In the genomic region with DNA sequence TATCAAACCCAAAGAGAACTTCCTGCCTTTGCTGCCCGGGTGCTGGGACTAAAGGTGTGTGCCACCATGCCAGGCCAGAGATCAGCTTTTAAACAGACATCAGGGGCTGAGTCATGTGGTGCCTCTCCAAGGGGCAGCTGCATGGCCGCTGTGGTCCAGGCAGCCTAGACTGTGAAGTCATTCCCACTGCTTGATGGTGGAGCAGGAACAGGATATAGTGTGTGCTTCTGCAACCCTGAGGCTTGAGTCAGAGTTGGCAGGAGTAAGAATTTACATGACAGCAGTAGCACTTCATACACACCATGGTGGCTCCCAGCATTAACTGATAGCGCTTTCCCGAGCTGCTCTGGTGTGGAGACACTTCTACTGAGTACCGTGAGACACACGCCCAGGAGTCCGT, we compare ENCODE assay signal across 9 mouse cellular contexts.
A peak's percentile ranks its signal among the peaks of the same experiment; 100 is the strongest.
DNase-seq lines count a peak whose midpoint lies in the region; ATAC-seq and TF ChIP-seq lines count a peak whose summit lies in the region.
"Had no signal": no experiment of that assay in that cellular context is flagged by ENCODE, and none has a peak within 500 bp of the region (broad histone marks: within the 10 kb centered on the region; RNA-seq: fewer than 3 reads in every experiment).

No protein-coding gene starts in this region.

- peak overlapping the region; percentile 37; the same call in 1 of the 2 replicates for H3K27ac ChIP-seq in kidney, embryonic 14.5 days (ENCODE audit: low read depth, low read length)
- no peak overlapping the region for H3K27ac ChIP-seq in hindbrain, embryonic 12.5 days
- H3K27ac ChIP-seq: hindbrain, embryonic 10.5 days had no signal

- no peak for ATAC-seq in kidney, embryonic 14.5 days (ENCODE audit: low FRiP score, low TSS enrichment)
- peak; percentile 72 for ATAC-seq in Patski
- ATAC-seq in hindbrain, embryonic 12.5 days (ENCODE audit: low FRiP score), result no peak
- ATAC-seq in activated CD4-positive, CD25-positive, alpha-beta regulatory T cell, adult 4 months, result no peak

- CTCF ChIA-PET in Patski (lab: Charles Lee), result interaction anchor here (1.0 to 1.5 kb wide), 3 partner anchors 15 to 199 kb away, joined by 3 to 4 read pairs (median 3); no protein-coding TSS in a partner anchor

- no peaks in the 10 kb centered on the region for H3K27me3 ChIP-seq in kidney, embryonic 14.5 days (ENCODE audit: control insufficient read depth, insufficient read depth, low read length)
- H3K27me3 ChIP-seq in Patski, result no peaks in the 10 kb centered on the region
- H3K27me3 ChIP-seq in hindbrain, embryonic 12.5 days, result no peaks in the 10 kb centered on the region

- WGBS in kidney, embryonic 14.5 days, result 70% methylated on average over 7 of the region's 7 CpGs
- WGBS in hindbrain, embryonic 12.5 days, result 91% methylated on average over 7 of the region's 7 CpGs

- no peak overlapping the region for H3K4me3 ChIP-seq in kidney, embryonic 14.5 days (ENCODE audit: low read length)
- H3K4me3 ChIP-seq in hindbrain, embryonic 12.5 days, result no peak overlapping the region
- H3K4me3 ChIP-seq: hindbrain, embryonic 10.5 days had no signal

- 0 out of 2 replicates have a peak overlapping the region, but pooled peaks have one; percentile 12 for H3K9ac ChIP-seq in kidney, embryonic 14.5 days (ENCODE audit: low read depth, low read length)
- no peak overlapping the region for H3K9ac ChIP-seq in hindbrain, embryonic 12.5 days

- H3K4me2 ChIP-seq in kidney, embryonic 14.5 days (replicated peaks; ENCODE audit: low read depth, low read length), result no peak overlapping the region
- no peak overlapping the region for H3K4me2 ChIP-seq in hindbrain, embryonic 12.5 days (replicated peaks)

- no peak for TF ChIP-seq CTCF in Patski (IDR thresholded peaks at IDR 0.05)

- H3K9me3 ChIP-seq in kidney, embryonic 14.5 days (ENCODE audit: control insufficient read depth, low read length), result no peaks in the 10 kb centered on the region
- no peaks in the 10 kb centered on the region for H3K9me3 ChIP-seq in hindbrain, embryonic 12.5 days (replicated peaks)
- H3K9me3 ChIP-seq: hindbrain, embryonic 10.5 days had no signal

- peaks cover 31% of the 10 kb centered on the region for H3K36me3 ChIP-seq in kidney, embryonic 14.5 days (ENCODE audit: control insufficient read depth, insufficient read depth, low read length)
- H3K36me3 ChIP-seq in hindbrain, embryonic 12.5 days, result peaks cover 39% of the 10 kb centered on the region

- in situ Hi-C loops in Patski (cut with MboI; ENCODE audit: low pct_unique_long_range_greater_than_20kb), result loop anchor here (5.0 kb wide), 2 partner anchors 105 to 175 kb away; a partner anchor contains a TSS

- POLR2A ChIA-PET in Patski (lab: Charles Lee), result interaction anchor here (1.3 to 1.4 kb wide), 2 partner anchors 9 to 105 kb away, joined by 3 to 6 read pairs; no protein-coding TSS in a partner anchor

- no peak for DNase-seq in kidney, adult 18-20 months
- DNase-seq in CD4-positive, CD25-positive, alpha-beta regulatory T cell, adult 2 months (ENCODE audit: low read depth, low spot score), result peak; percentile 12
- DNase-seq in Patski (ENCODE audit: low read depth, low spot score), result peak; percentile 79
- DNase-seq in lung, postnatal 4 days, result peak; percentile 56 to 69
- DNase-seq: cerebellum, adult 2 months had no signal

- peaks cover 58% of the 10 kb centered on the region for H3K4me1 ChIP-seq in kidney, embryonic 14.5 days (ENCODE audit: control insufficient read depth, insufficient read depth, low read length)
- H3K4me1 ChIP-seq in hindbrain, embryonic 12.5 days, result peaks cover 38% of the 10 kb centered on the region
